Mouse (Mus musculus): ENCODE data around the gene Gm5105. TPM values are rescaled to one million over a fixed set of nuclear protein-coding genes. Genes with fewer than 3 reads are reported as not detected.

The Gm5105 gene
- total RNA-seq (2021) (not detected), polyA plus RNA-seq (2012; rRNA removed) (not detected in 2 replicates)
- long read RNA-seq, result 0 reads

DNA sequence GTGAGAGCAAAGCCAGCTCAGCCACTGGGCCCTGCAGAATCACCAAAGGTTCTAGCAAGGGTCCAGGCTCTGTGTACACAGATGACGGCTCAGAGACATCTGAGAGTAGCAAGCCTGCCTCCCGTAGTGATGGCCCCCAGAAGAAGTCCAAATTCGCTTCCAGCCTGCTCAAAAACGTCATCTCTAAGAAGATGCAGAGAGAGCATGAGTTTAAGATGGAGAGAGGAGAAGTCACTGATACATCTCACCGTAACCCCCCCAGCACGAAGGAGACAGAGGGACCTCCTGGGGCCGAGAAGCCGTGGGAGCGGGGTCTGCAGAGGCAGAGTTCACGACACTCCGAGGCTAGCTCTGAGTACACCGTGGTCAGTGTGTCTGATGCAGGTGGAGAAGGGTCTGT, at the start of gene Gm5105:
Gm5105 (minus strand) TSS at position 101 of the 400 bp plus-strand sequence.
- no peak for DNase-seq

DNA sequence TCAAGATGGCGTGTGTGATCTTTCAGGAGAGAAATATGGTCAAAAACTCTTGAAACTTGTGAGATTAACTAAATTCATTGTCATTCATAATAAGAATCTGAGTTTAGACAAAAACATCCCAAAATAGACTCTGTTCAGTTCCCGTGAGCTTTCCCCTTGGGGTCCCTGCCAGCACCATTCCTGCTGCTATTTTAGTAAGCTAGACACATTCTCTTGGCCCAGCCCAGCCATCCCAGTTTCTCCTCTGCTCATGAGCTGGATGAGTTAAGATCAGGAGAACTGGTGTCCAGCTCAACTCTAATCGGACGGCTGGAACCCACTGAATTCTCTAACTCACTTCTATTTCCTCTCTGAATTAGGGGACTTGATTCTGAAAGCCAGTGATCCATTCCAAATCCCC, 49.7 kb upstream of the Gm5105 start:
- no peak for DNase-seq

DNA sequence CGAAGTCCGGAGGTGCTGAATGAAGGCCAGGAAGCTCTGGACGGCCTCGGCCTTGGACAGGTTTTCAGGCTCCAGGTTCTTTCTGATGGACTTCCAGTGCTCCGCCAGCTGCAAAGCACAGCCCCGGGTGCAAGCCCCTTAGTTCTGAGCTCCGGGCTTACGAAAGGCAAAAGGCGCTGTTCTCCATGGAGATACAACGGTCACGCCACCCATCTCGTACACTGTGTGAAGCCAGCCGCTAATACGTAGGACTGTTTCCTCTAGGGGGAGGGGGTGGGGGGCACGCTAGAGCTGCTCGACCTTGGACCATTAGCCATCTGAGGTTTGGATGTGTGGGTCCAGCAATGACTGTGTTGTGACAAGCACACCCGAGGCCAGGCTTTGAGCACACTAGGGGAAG, 46.9 kb upstream of the Gm5105 start:
- peak; percentile 41 for DNase-seq

DNA sequence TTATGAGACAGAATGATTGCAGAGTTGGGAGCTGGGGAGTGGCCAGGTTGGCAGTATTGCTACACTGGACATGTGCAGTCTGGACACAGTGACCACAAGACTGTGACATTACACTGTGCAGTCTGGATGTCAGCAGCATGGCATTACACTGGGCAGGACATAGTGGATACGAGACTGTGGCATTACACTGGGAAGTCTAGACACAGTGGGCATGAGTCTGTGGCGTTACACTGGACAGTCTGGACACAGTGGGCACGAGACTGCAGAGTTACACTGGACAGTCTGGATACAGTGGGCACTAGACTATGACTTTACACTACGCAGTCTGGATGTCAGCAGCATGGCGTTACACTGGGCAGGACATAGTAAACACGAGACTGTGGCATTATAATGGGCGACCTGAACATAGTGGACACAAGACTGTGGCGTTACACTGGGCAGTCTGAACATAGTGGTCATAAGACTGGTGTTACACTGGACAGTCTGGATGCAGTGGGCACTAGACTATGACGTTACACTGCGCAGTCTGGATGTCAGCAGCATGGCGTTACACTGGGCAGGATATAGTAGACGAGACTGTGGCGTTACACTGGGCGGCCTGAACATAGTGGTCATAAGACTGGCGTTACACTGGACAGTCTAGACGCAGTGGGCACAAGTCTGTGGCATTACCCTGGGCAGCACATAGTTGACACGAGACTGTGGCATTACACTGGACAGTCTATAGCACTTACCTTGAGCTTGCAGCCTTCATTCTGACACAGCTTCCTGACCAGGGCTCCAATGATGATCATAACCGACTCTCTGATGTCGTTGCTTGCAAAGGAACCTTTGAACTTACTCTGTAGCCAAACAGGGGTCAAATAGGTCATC, 44.0 kb upstream of the Gm5105 start:
- DNase-seq, result no peak

DNA sequence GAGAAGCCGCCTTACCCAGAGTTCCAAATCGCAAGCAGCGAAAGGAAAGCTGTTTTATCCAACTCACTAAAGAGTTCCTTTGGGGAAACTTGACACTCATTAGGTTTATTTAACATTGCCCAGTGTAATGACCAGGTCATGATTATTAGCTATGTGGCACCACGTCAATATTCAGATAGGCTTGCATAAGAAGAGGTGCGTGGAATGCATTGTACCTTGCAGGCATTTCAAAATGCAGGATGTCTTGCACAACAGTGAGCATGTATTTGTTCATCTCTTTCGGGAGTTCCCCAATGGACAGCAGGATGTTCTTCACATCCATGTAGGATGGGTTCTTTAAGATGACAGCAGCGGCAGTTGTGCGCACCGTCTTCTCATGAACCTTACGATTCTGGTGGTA, 39.7 kb upstream of the Gm5105 start:
- DNase-seq, result no peak

DNA sequence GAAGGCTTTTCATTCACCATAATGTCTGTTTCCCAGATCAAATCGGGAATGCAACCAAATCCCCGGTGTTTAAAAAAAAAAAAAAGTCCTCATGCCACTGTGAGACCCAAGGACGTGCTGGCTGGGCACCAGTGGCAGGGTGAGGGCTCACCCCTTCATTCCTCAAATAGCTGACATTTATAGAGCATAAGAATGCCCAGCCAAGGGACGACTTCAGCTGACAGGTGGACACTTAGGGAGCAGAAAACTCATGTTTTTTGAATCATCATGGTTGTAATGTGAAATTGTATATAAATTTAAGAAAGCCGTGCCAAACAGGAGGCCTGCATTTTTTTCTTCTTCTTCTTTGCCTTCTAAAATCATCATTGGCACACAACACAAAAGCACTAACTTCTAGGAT, 37.9 kb upstream of the Gm5105 start:
- peak; percentile 51 for DNase-seq

DNA sequence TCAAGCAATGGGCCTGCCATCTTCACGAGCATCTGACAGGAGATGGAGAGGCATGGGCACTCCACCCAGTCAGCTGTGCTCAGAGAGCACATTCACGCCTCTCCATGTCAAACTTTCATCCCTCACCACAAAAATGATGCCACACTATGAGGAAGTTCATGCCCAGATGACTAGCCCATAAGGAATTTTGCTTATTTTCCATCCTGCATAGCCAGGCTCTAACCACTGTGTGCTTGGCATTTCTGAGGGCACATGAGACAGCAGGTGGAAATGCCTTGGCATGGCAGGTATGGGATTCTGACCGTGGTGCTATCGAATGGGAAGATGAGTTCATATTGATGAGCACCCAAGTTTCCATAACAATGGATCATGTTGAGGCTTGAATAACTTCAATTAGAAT, 36.5 kb upstream of the Gm5105 start:
- no peak for DNase-seq

DNA sequence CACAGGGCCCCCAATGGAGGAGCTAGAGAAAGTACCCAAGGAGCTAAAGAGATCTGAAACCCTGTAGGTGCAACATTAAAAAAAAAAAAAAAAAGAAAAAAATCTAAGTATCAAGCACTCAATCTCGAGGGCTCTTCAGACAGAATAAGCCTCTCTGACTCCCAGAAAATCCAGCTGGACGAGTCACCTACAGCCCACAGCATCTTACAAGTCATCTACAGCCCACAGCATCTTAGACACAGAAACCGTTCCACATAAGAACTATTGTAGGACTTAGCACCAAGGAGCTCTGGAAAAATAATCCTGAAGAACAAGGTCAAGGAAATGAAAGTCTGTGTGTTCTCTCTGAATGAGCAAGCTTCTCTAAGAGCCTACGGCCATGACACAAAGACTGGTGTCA, 34.7 kb upstream of the Gm5105 start:
- DNase-seq, result no peak

DNA sequence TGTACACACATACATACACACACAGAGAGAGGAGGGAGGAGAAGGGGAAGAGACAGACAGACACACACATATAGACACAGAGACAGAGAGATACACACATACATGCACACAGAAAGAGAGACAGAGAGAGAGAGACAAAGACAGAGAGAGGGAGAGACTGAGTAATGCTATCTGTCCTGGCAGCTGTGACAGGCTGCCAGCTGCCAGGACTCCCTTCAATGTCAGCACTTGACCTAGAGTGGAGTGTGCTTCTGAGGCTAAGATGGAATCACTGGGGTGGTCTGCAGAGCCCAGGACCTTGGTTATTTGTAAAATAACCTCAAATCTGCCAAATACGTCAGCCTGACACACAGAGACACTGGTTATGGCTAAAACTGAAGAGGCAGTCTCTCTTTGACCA, 30.5 kb upstream of the Gm5105 start:
- DNase-seq, result peak; percentile 57

DNA sequence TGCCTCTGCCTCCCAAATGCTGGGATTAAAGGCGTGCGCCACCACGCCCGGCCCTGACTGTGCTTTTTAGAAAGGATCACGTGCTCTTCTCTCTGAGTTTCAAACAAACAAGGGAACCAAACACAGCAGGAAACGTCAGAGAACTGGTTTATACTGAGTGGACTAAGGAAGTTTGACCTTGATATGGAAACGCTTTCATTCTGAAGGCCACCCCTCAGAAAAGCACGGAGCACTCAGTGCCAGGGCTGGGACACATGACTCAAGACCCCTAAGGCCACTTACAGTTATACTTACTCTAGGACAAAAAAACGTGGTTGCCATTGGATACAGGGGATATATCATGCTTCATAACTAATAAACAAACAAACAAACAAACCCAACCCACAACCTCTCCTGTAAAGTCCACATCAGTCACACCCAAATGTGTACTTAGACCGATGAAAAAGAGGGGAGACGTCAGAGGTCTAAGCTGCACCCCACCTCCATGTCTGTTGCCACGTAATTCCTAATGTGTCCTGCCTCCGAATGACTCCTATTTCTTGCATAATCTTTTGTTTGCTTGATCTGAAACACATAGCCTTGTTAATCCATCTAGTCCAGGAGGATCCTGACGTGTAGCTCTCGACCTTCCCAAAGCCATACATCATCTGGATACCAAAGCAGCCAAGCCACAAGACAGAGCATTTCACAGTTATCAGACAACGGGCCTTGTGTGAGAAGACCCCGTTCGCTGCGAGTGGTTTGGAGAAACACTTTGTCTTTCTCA, 29.3 kb upstream of the Gm5105 start:
- peak; percentile 71 for DNase-seq

DNA sequence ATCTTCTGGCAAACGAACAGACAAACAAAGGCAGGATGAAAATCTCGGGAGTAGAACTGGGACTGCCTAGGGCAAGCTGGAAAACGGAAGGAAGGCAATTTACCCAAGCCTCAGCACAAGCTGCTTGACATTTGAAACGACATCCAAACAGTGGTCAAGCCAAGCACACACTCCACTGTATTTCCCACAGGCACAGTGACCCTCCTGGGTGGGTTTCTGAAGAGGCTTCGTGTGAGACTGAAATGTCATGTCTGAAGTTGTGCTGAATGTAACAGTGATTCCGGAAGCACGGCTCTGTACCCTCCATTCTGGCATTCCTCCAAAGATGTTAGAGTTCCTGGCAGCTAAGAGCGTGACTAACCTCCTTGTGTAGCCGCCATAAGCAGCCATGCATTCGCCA, 28.5 kb upstream of the Gm5105 start:
- peak; percentile 27 for DNase-seq

DNA sequence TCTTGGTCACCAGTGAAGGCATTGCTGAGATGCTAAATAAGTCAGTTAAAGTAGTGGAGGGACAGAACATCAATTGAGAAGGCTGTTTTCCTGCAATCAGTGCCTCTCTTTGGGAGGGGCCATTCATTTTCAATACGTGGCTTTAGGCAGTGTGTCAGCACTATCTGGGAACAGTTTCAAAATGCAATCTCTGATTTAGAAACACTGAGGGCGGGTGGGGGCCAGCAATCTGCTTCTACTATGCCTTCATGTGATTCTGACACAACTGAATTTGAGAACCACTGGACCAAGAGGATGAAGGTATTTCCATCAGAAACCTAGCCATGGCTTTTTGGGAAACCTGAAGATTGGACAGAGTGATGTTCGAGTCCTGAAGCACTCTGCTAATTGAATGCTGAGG, 28.1 kb upstream of the Gm5105 start:
- peak; percentile 40 for DNase-seq

DNA sequence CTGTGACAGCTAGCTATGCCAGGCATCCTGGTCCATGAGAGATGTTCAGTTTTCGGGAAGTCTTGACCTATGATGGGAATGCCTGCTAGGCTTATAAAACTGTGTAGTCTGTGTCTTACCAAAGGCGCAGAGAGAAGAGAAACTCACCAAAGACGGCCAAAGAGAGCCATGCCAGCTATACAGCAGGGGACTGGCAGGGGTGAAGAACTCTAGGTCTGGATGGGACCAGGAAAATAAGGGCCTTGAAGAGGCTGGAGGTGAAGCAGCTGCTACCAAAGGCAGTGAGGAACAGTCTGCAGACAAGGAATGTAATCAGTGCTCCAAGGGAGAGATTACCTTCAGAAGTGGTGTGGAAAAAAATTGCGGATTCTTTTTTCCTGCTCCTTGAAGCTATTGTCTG, 16.7 kb upstream of the Gm5105 start:
- no peak for DNase-seq

DNA sequence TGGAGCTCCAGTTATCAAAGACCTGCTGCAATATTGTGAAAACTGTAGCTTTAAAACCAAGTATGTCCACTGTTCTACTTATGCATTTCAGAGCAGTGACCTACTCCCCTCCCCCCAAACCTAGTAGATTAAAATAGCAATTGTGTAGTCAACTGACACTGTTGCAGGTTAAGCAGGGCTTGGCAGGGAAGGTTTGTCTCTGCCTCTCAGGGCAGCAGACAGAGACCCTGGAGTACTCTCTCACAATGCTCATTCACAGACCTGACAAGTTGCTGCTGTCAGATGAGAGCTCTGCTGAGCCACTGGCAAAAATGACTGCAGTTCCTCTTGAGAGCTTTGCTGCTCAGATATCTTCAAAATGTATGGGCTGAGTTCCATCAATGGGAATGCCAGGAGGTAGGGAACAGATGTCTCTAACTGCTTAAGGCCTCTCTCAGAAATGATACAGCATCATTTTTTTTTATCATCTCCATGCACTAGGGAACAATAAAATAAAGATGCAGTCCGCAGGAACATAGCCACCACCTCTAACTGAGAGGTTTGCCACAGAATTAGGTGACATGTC, 16.0 kb upstream of the Gm5105 start:
- no peak for DNase-seq

DNA sequence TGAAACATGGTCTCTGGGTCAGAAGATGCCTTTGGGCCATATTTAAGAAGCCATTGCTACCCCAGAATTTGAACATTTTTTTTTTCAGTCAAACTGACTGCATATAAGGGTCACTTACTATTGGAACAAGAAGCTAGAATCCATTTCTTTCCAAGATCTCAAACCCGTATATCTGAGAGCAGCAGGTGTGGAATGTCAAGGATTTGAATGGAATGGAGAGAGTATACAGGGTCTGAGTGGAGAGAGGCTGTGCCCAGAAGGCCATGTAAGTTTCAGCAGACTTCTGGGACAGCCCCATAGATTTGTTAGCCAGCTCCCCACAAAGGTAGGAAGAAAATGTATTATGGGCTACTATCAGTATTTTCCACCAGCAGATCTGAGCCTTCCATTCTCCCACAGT, 11.5 kb upstream of the Gm5105 start:
- no peak for DNase-seq

DNA sequence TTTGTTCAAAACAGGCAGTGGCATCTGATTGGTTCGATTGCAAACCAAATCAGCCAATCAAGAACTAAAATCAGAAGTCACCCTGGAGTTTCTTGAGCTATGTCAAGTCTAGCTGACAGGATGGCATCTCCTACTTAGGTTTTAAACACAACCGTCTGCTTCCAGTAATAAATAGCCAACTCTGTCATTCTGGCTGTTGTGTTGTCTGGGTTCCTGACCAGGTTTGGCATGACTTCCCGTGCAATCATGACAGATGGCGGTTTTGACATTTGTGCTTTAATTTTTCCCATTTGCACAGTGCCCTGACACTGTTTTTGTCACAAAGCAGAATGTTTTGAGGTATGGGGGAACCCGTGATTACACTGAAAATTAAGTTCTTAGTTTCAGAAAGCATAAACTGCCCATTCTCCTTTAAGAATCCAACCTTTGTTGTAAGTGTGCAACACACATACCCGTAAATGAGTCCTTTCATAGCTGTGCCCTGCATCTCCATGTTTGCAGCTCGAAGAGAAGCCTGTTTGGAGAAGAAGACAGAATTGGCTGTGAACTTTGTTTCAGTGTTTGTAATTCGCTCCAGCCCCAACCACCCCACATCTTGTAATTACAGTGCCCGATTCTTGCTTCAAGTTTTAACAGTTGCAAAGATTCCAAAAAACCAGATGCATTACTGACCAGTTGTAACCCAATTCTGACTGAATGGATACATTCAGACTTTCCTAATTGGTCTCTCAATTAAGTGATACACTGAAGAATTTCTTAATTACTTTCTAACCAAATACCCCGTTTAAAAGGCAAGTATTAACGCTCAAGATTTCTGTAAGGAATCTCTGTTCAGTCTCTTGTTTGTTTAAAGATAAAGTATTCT, 10.5 kb upstream of the Gm5105 start:
- no peak for DNase-seq

DNA sequence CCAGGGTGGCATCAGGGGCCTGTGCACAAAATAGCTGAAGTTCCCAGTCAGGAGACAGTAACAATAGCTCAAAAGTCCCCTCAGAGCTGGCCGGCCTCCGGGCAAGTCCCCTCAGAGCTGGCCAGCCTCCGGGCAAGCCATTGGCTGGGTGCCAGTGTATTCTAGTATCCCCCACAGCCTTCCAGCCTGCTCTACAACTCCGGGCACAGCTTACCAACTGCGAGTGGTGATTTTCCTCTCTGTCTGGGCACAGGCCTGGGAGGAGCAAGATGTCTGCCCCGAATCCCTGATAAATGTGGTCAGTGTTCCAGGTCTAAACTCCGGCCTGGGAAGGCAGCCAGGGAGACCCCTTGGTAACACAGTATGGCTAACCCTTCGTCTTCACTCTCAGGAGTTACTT, 8.0 kb upstream of the Gm5105 start:
- DNase-seq, result no peak

DNA sequence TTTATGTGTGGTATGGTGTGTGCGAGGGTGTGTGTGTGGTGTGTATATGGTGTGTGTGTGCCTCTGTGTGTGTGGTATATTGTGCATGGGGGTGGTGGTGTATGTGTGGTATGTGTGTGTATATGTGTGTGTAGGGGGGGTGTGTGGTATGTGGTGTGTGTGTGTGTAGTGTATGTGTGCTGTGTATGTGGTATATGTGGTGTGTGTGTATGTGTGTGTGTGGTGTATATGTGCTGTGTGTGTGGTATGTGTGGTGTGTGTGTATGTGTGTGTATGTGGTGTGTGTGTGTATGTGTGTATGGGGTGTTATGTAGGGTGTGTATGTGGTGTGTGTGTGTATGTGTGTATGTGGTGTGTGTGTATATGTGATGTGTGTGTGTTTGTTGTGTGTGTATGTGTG, 7.0 kb upstream of the Gm5105 start:
- DNase-seq, result no peak

DNA sequence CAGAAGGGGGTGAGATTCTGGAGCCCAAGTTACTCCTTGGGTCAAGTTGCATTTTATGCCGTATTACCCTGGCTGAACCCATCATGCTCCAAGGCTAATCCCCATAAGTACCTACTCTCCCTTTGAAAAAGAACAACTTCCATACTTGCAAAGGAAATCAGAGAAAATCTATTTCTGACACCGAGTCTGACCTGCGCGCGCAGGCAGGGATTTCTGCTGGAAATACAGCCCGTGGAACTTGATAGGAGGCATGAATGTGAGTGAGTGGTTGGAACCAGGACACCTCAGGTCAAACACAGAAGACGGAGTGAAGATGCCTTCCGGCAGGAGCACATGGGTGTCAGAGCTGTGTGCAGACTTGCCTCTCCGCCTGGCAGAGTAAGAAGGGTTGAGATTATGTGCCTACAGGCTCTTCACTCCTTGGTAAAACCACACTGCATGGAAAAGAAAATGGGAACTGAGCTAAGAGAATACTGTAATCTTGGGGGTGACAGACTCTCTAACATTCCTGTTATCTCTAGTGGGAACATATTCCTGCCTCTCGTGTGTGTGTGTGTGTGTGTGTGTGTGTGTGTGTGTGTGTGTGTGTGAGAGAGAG, 4.4 kb upstream of the Gm5105 start:
- DNase-seq, result no peak

DNA sequence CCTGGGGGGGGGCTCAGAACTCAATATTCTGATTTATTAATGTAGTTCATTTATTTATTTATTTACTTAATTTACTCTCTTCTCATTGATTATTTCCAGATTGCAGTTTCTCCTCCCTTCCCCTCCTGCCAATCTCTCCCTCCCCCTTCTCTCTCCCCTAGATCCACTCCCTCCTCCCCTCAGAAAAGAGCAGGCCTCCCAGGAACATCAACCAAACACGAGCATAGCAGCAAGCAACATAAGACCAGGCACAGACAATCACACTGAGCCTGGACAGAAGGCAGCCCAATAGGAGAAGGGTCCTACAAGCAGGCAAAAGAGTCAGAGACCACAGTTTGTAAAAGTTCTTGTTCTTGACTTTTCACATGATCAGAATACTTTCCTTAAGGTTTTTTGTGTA, 3.8 kb upstream of the Gm5105 start:
- no peak for DNase-seq

DNA sequence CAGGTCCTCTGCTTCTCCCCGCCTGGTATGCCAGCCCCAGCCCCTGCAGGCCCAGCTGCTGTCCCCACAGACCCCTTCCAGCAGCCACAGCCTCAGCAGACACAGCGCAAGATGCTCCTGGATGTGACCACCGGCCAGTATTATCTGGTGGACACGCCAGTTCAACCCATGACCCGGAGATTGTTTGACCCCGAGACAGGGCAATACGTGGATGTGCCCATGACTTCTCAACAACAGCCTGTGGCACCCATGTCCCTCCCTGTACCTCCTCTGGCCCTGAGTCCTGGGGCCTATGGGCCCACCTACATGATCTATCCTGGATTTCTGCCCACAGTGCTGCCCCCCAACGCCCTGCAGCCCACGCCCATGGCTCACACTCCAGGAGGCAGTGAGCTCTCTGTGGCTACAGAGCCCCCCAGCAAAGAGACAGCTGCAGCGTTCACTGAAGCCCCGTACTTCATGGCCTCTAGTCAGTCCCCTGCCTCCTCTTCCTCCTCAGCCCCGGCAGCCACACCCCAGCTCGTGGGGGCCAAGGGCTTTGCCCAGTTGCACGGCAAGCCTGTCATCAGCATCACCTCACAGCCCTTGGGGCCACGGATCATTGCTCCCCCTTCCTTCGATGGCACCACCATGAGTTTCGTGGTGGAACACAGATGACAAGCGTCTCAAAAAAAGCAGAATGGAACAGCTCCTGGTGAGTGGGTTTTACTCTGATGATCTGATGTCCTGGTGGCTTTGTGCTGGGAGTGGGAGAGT, 2.7 kb upstream of the Gm5105 start:
- no peak for DNase-seq
